Mouse (Mus musculus): ENCODE measurements at regions not wholly inside any gene's neighbourhood (a gene's known extent, or its start where the extent isn't known, plus 50 kb on each side); places are given as distances from the start of the nearest gene placed in this dataset.

GRCm38 (mm10) chr16:37459533-37459890, 74.8 kb upstream of the Stxbp5l start:
- intact Hi-C loops (cut with DNase I; ENCODE audit: low total_unique reads), result no loop called here
- no peak for DNase-seq

GRCm38 (mm10) chr16:37458592-37459532, 74.1 kb upstream of the Stxbp5l start:
- DNase-seq, result no peak
- intact Hi-C loops (cut with DNase I; ENCODE audit: low total_unique reads), result no loop called here

- intact Hi-C loops (cut with DNase I; ENCODE audit: low total_unique reads), result no loop called here
- no peak for DNase-seq
Observed at GRCm38 (mm10) chr16:37455971-37456370, 71.2 kb upstream of the Stxbp5l start.

- intact Hi-C loops (cut with DNase I; ENCODE audit: low total_unique reads), result no loop called here
- DNase-seq, result no peak
Observed at GRCm38 (mm10) chr16:37449846-37450245, 65.1 kb upstream of the Stxbp5l start.

- intact Hi-C loops (cut with DNase I; ENCODE audit: low total_unique reads), result no loop called here
- no peak for DNase-seq
Observed at GRCm38 (mm10) chr16:37445756-37446155, 61.0 kb upstream of the Stxbp5l start.

GRCm38 (mm10) chr16:37442936-37443335, 58.2 kb upstream of the Stxbp5l start:
- no peak for DNase-seq
- intact Hi-C loops (cut with DNase I; ENCODE audit: low total_unique reads), result no loop called here

GRCm38 (mm10) chr16:37442481-37442880, 57.7 kb upstream of the Stxbp5l start:
- no peak for DNase-seq
- intact Hi-C loops (cut with DNase I; ENCODE audit: low total_unique reads), result no loop called here

GRCm38 (mm10) chr16:37440628-37441164, 55.9 kb upstream of the Stxbp5l start:
- peak; percentile 10 for DNase-seq
- intact Hi-C loops (cut with DNase I; ENCODE audit: low total_unique reads), result no loop called here

Data from gastrocnemius, postnatal 14 days (tissue).